Mouse (Mus musculus) erythroblast, embryonic 14.5 days (primary cell): ENCODE results near the gene Olfr478.

Source experiments
- GATA1 ChIP-seq: IDR thresholded peaks from 2 replicates; pipeline ENCODE4 v1.6.1; 2012; ENCODE audit warnings: low read length, inconsistent platforms, mixed read lengths
- TAL1 ChIP-seq: IDR thresholded peaks from 3 replicates; pipeline ENCODE4 v1.6.1; 2012; ENCODE audit warnings: low read length, inconsistent platforms, mixed read lengths

DNA sequence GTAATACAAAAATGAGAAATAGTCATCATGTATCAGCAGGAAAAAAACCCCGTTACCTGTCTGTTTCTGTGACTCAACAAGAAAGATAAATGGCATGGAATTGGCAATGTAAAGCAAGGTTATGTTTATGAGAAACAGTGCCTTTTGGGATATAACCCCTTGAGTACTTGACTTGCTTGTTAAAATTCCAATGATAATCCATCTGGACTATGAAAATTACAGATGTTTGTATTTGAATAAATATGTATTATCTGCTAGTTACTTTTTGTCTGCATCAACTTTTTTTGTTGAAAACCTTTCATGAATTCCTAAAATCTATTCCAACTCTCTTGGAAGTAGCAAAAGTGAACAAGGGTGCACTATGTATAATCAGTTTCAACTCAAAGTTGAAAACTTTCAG is 33.5 kb upstream of the Olfr478 start, which contains the start of gene Olfr480:
- TF ChIP-seq TAL1 (no peak), GATA1 (no peak)
